Mouse (Mus musculus) midbrain, embryonic 12.5 days (tissue): Measurements from ENCODE around the gene Tspan13. TPM values are rescaled to one million over a fixed set of nuclear protein-coding genes. Genes with fewer than 3 reads are reported as not detected.

ENCODE experiments used
- ATAC-seq: fragments of 200-750 bp; cut with Nextera tagmentation; 2 replicates; pipeline ENCODE4 v1.8.0; 2017; ENCODE audit warnings: low read depth, moderate TSS enrichment, moderate library complexity; ENCODE audit not compliant: low FRiP score
- H3K27ac ChIP-seq: fragments of 300-500 bp; sonication (generic); replicated peaks from 2 replicates; pipeline ENCODE4 v1.5.1; 2016; ENCODE audit warnings: mild to moderate bottlenecking
- H3K27me3 ChIP-seq: fragments of 300-500 bp; sonication (generic); 2 replicates; pipeline ENCODE4 v1.6.1; 2016; ENCODE audit warnings: mild to moderate bottlenecking
- H3K36me3 ChIP-seq: fragments of 300-500 bp; sonication (generic); 2 replicates; pipeline ENCODE4 v1.6.1; 2016
- H3K4me1 ChIP-seq: fragments of 300-500 bp; sonication (generic); 2 replicates; pipeline ENCODE4 v1.6.1; 2016
- H3K4me2 ChIP-seq: fragments of 300-500 bp; sonication (generic); replicated peaks from 2 replicates; pipeline ENCODE4 v1.6.1; 2016; ENCODE audit warnings: mild to moderate bottlenecking, moderate library complexity
- H3K4me3 ChIP-seq: fragments of 300-500 bp; sonication (generic); 2 replicates; pipeline ENCODE4 v1.5.1; 2016; ENCODE audit warnings: mild to moderate bottlenecking
- H3K9ac ChIP-seq: fragments of 300-500 bp; sonication (generic); replicated peaks from 2 replicates; pipeline ENCODE4 v1.6.1; 2016; ENCODE audit warnings: mild to moderate bottlenecking, moderate library complexity
- H3K9me3 ChIP-seq: fragments of 300-500 bp; sonication (generic); 2 replicates; pipeline ENCODE4 v1.6.1; 2016; ENCODE audit warnings: mild to moderate bottlenecking
- WGBS: fragments of 180-500 bp; shearing (Covaris S2); methylation state at CpG from one replicate; pipeline ENCODE4 v1.1.7; 2016; 5-methylcytosine and 5-hydroxymethylcytosine counted together
- polyA plus RNA-seq: library from polyadenylated mRNA; unstranded; fragments of >200 nt; fragmentation: Nextera tagmentation; extraction: Ambion mirVana; gene quantifications from 2 replicates; pipeline ENCODE4 v1.2.1, GENCODE M21; 2016

Gene Tspan13
- polyA plus RNA-seq, 1 experiment from 2014 or later, result 258 TPM

DNA sequence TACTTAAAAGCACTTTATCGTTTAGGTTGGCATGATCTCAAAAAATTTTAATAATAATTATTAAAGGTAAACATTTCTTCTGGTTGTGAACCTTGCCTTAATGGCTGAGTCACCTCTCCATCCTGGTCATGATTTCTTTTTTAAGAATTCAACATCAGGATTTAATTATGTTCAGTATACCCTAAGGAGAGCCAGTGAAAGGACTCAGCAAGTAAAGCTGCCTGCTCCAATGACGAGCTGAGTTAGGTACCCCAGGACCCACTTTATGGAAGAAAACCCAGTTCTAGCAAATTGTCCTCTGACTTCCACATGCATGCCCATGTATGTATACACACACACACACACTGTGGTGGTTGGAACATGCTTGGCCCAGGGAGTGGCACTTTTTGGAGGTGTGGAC, 5.3 kb upstream of the Tspan13 start:
- ATAC-seq, result no peak
- no peak overlapping the region for H3K9ac ChIP-seq
- no peaks in the 10 kb centered on the region for H3K9me3 ChIP-seq
- no peaks in the 10 kb centered on the region for H3K27me3 ChIP-seq
- no peaks in the 10 kb centered on the region for H3K4me1 ChIP-seq
- H3K4me2 ChIP-seq, result no peak overlapping the region
- no peaks in the 10 kb centered on the region for H3K36me3 ChIP-seq
- no peak overlapping the region for H3K27ac ChIP-seq
- no peak overlapping the region for H3K4me3 ChIP-seq
- WGBS, result 80% methylated on average over 2 of the region's 2 CpGs

DNA sequence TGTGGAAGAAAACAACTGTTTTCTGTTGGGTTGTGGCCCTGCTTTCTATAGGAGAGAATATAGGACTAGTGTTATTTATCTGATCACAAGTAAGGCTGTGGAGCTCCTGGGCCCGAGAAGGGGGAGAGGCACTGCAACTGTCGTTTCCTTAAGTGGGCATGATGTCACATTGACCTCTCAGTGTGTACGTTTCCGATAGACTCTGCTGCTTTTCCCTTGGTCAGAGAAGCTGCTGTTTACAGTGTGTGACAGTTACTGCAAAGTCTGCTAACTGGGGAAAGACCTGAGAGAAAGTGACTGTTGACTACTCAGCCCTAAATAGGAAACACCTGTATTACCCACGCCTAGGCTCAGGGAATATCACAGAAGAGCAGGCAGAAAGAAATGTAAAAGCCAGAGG, 3.9 kb upstream of the Tspan13 start:
- Histone ChIP-seq H3K4me3 (no peak overlapping the region), H3K4me1 (peaks cover under 1% of the 10 kb centered on the region)
- WGBS, result 67% methylated on average over 5 of the region's 5 CpGs

DNA sequence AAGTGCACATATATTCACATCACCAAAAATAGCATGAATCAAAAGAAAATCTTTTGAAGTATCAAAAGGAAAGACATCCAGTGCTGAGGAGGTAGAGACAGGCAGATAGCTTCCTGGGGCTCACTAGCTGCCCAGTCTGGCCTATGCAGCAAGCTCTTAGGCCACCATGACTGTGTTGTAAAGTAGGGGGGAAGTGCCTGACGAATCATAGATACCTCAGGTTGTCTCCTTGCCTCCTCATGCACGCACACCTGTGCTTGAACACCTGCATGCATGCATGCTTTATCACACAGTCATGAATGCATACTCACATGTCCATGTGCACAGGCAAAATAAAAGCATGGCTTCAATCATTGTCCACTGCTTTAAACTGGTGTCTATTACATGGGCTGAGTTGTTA, 2.4 kb upstream of the Tspan13 start:
- Histone ChIP-seq H3K9me3 (no peaks in the 10 kb centered on the region), H3K36me3 (no peaks in the 10 kb centered on the region), H3K9ac (no peak overlapping the region), H3K4me2 (no peak overlapping the region), H3K4me3 (no peak overlapping the region), H3K27ac (no peak overlapping the region), H3K27me3 (no peaks in the 10 kb centered on the region), H3K4me1 (peaks cover 13% of the 10 kb centered on the region)
- no peak for ATAC-seq
- WGBS, result 70% methylated on average over 2 of the region's 2 CpGs

More for the DNA sequence above, 3.9 kb upstream of the Tspan13 start:
- Histone ChIP-seq H3K9me3 (no peaks in the 10 kb centered on the region), H3K27me3 (no peaks in the 10 kb centered on the region), H3K4me2 (no peak overlapping the region), H3K36me3 (no peaks in the 10 kb centered on the region), H3K9ac (no peak overlapping the region), H3K27ac (no peak overlapping the region)
- no peak for ATAC-seq

DNA sequence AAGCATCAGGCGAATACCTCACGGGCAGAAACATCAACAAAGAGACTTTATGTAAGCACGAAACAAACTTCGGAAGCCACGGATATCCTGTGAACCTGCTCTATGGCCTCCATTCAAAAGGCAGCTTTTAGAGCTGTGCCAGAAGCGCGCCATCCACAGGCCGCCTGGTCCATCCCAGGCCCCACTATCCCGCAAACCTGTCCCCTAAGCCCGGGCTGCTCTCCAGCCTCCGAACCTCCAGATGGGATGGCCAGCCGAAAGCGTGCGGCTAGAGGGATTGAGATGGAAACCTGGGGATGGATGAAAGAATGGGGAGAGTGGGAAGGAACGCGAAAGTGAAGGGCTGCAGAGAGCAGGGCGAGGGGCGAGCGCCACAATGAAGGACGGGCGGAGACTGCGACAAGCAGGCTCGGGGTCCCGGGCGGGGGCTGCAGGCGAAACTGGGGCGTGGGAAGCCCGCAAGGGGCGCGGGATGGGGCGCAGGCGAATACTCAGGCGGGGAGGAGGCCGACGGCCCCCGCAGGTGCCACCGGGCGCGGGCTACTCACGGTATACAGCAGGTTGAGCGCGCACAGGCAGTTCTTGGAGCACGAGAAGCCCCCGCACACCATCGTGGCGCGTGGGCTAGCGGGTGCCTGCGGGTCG, 475 bp downstream of the Tspan13 start:
- peak overlapping the region; percentile 92 for H3K9ac ChIP-seq
- H3K4me1 ChIP-seq, result peaks cover 16% of the 10 kb centered on the region
- under 1% methylated on average over 50 of the region's 50 CpGs for WGBS
- peak overlapping the region; percentile 60 for H3K4me2 ChIP-seq
- 0 out of 2 replicates have a peak, but pooled peaks cover 1% of the 10 kb centered on the region for H3K36me3 ChIP-seq
- peaks cover 2% of the 10 kb centered on the region; the same call in 1 of the 2 replicates for H3K9me3 ChIP-seq
- H3K27ac ChIP-seq, result peak overlapping the region; percentile 91
- peak; percentile 84 for ATAC-seq
- peak overlapping the region; percentile 94 for H3K4me3 ChIP-seq
- no peaks in the 10 kb centered on the region for H3K27me3 ChIP-seq

DNA sequence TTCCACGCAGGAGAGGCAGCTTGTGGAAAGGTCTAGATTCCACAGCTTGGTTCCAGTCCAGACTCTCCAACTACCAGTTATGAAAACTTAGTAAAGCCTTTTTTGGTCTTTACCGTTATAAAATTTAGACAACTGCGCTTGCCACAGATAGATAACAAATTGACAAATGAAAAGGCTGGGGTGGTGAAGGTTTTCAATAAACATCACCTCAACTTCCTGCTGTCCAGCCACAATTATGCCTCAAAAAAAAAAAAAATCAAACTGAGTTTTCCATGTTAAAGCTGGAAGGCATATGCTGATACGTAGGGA, 1.1 kb downstream of the Tspan13 start:
- peaks cover 5% of the 10 kb centered on the region; the same call in 1 of the 2 replicates for H3K9me3 ChIP-seq
- WGBS, result 50% methylated on average over 4 of the region's 4 CpGs
- peaks cover 16% of the 10 kb centered on the region for H3K4me1 ChIP-seq
- peaks cover 7% of the 10 kb centered on the region; the same call in 1 of the 2 replicates for H3K36me3 ChIP-seq
- no peak overlapping the region for H3K27ac ChIP-seq
- peak overlapping the region; percentile 94 for H3K4me3 ChIP-seq
- no peaks in the 10 kb centered on the region for H3K27me3 ChIP-seq
- H3K9ac ChIP-seq, result peak overlapping the region; percentile 92
- ATAC-seq, result no peak
- H3K4me2 ChIP-seq, result peak overlapping the region; percentile 60

DNA sequence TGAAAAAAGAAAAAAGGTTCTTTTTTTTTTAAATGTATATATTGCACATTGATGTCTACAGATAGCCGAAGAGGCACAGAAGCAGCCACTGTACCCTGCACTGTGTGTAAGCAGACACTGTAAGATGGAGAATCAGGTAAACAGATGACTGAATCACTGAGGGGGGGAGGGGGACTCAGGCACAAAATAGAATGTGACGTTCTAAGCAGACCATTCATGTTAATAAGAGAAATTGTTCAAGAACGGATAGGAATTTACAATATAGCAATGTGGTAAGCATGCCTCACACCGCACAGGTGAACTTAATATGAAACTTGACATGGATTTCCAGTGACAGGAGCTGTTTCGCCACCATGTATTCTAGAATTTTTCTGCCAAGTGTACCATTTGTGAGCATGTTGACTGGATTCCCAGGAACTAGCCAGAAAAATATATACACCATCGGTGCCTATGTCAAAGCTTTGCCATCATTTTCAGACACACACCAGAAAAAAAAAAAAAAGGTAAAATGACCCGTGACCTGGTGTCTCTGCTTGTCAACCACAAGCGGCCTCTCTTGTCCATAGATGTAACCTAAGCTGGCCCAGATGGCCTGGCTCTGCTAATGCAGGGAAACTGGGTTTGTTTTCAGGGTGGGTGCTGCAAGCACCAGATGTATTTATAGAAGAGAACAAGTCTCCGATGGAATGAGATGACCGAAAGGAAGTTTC, 1.6 kb downstream of the Tspan13 start:
- Histone ChIP-seq H3K4me3 (peak overlapping the region; percentile 94), H3K4me2 (peak overlapping the region; percentile 60), H3K36me3 (peaks cover 7% of the 10 kb centered on the region; the same call in 1 of the 2 replicates), H3K27ac (no peak overlapping the region), H3K4me1 (peaks cover 16% of the 10 kb centered on the region), H3K27me3 (no peaks in the 10 kb centered on the region), H3K9ac (peak overlapping the region; percentile 92), H3K9me3 (peaks cover 5% of the 10 kb centered on the region; the same call in 1 of the 2 replicates)
- 63% methylated on average over 10 of the region's 10 CpGs for WGBS
- no peak for ATAC-seq

DNA sequence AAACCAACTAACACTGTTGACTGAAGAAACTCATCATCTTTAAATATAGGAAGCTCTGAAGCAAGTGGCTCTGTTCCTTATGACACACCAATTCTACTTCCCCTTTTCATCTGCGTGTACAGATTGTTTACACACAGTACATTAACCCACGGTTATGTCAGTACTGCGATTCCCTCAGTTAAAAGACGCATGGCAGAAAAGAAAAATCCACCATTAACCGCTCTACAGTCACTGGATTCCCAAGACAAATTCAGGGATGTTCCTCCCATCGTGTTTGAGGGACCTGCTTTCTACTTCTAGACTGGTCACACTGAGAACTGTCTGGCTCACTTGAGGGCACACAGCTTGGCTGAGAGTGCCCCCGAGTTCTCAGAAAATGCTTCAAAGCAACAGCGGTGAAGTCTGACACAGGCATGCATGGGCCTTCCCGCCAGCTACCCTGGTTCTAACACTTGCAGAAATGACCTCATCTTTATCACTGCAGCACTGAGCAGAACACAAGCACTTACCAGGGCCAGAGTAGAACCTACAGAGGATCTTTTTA, 2.7 kb downstream of the Tspan13 start:
- Histone ChIP-seq H3K27me3 (no peaks in the 10 kb centered on the region), H3K4me1 (peaks cover 16% of the 10 kb centered on the region), H3K36me3 (peaks cover 7% of the 10 kb centered on the region; the same call in 1 of the 2 replicates), H3K9me3 (peaks cover 9% of the 10 kb centered on the region; the same call in 1 of the 2 replicates), H3K4me2 (peak overlapping the region; percentile 60), H3K9ac (no peak overlapping the region), H3K4me3 (no peak overlapping the region), H3K27ac (no peak overlapping the region)
- no peak for ATAC-seq
- 79% methylated on average over 9 of the region's 9 CpGs for WGBS

DNA sequence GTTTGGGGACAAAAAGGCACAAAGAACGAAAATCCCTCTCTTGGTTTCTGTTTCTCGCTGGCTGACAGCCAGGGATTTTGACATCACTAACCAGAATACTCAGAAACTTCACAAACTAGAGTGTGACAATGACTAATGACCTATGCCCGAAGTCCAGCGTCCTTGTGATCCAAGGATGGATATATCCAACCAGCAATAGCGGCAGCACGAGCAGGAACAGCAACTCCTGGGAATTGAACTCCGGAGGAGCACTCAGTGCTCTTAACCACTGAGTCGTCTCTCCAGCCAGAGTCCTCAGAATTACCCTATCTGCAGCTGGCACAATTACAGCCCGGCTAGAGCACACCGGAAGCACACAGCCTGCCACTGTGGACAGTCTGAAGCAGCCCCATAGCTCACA, 5.5 kb downstream of the Tspan13 start:
- Histone ChIP-seq H3K4me3 (no peak overlapping the region), H3K4me1 (peaks cover 16% of the 10 kb centered on the region), H3K9me3 (peaks cover 18% of the 10 kb centered on the region; the same call in 1 of the 2 replicates), H3K27ac (no peak overlapping the region), H3K4me2 (no peak overlapping the region), H3K9ac (no peak overlapping the region), H3K36me3 (peaks cover 7% of the 10 kb centered on the region; the same call in 1 of the 2 replicates), H3K27me3 (no peaks in the 10 kb centered on the region)
- no peak for ATAC-seq
- 90% methylated on average over 10 of the region's 10 CpGs for WGBS

DNA sequence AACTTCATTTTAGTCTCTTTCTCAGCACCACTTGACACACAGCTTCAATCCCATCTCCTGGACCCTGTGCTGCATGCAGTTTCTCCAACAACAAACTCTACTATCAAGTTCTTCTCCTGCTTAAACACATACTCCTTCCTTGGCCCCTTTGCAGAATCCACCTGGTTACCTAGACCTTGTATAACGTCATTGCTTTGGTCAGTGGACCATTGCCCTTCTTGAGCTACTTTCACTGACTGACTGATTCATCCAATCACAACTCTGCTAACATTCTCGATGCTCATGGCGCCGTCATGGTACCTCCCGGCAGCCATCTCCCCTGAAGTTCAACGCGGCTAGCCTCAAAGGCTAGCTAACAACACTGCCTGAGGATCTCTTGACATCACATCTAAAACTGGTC, 6.2 kb downstream of the Tspan13 start:
- no peaks in the 10 kb centered on the region for H3K27me3 ChIP-seq
- 95% methylated on average over 7 of the region's 7 CpGs for WGBS

DNA sequence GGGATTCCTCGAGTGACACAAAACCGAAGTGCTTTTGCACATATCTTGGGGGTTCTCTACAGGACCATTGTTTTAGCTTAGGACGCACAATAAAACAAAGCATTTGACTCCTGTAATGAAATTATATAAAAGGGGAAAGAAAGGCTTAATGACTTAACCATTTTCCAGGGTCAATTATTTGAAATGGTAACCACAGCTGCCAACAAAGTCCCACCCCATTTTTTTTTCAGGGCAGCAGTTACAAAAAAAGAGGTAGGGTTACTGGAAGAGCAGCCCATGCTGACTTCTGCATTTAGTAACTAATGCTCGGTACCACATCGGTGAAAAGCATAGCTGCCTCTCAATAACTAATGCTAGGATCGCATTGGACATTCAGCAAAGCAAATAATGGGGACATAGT, 6.8 kb downstream of the Tspan13 start:
- H3K4me3 ChIP-seq, result no peak overlapping the region
- no peak for ATAC-seq
- no peak overlapping the region for H3K4me2 ChIP-seq
- peaks cover 8% of the 10 kb centered on the region for H3K4me1 ChIP-seq
- H3K27me3 ChIP-seq, result no peaks in the 10 kb centered on the region
- no peak overlapping the region for H3K9ac ChIP-seq
- WGBS, result 95% methylated on average over 6 of the region's 6 CpGs
- no peak overlapping the region for H3K27ac ChIP-seq
- H3K9me3 ChIP-seq, result peaks cover 18% of the 10 kb centered on the region; the same call in 1 of the 2 replicates
- peaks cover 7% of the 10 kb centered on the region; the same call in 1 of the 2 replicates for H3K36me3 ChIP-seq

More for the DNA sequence above, 6.2 kb downstream of the Tspan13 start:
- no peak for ATAC-seq
- H3K4me3 ChIP-seq, result no peak overlapping the region
- H3K9ac ChIP-seq, result no peak overlapping the region
- peaks cover 18% of the 10 kb centered on the region; the same call in 1 of the 2 replicates for H3K9me3 ChIP-seq
- H3K36me3 ChIP-seq, result peaks cover 7% of the 10 kb centered on the region; the same call in 1 of the 2 replicates
- no peak overlapping the region for H3K4me2 ChIP-seq
- peaks cover 14% of the 10 kb centered on the region for H3K4me1 ChIP-seq
- H3K27ac ChIP-seq, result no peak overlapping the region

DNA sequence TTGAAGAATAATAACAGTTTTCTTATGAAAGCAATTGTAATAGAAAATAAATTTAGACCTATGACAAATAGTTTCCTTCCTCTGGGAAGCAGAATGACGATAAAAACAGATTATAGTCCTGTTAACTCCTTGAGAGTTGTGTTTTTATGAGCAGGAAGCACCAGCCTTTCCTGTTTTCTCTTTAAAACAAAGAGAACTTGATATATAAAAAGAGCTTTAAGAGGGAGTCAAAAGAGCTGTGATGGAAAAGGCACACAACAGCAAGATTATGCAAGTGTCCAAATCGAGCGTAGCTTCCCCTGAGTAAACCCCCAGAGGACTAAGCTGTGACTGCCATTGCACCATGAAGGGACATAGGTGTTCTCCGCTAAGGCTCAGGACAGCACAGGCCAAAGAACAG, 9.9 kb downstream of the Tspan13 start:
- H3K27me3 ChIP-seq, result no peaks in the 10 kb centered on the region
- no peak overlapping the region for H3K9ac ChIP-seq
- peaks cover 18% of the 10 kb centered on the region; the same call in 1 of the 2 replicates for H3K9me3 ChIP-seq
- H3K4me1 ChIP-seq, result no peaks in the 10 kb centered on the region
- no peak overlapping the region for H3K27ac ChIP-seq
- 81% methylated on average over 4 of the region's 4 CpGs for WGBS
- no peak for ATAC-seq
- peaks cover 7% of the 10 kb centered on the region; the same call in 1 of the 2 replicates for H3K36me3 ChIP-seq
- no peak overlapping the region for H3K4me2 ChIP-seq
- H3K4me3 ChIP-seq, result no peak overlapping the region
